Mouse (Mus musculus): ENCODE measurements around the gene Gm20605.
"Not testable (repeated sequence)": the region's sequence is repeated elsewhere in the genome, so short reads cannot be mapped to it uniquely, and the experiment has no call there.

The Gm20605 gene

GRCm38 (mm10) chr5:137613550-137613949, 15.4 kb upstream of the Gm20605 start, which contains the start of gene Pcolce:
TSS of gene Pcolce (minus strand) at chr5:137613784.
- DNase-seq, result peak; percentile 56

- not testable (repeated sequence) for DNase-seq
These were observed 14.1 kb upstream of the Gm20605 start for GRCm38 (mm10) chr5:137614921-137615320.

GRCm38 (mm10) chr5:137615347-137615746, 13.6 kb upstream of the Gm20605 start:
- no peak for DNase-seq

GRCm38 (mm10) chr5:137623937-137624530, 4.9 kb upstream of the Gm20605 start:
- DNase-seq, result no peak

GRCm38 (mm10) chr5:137627991-137628390, 984 bp upstream of the Gm20605 start:
- DNase-seq, result peak; percentile 67

GRCm38 (mm10) chr5:137629306-137629721, 339 bp downstream of the Gm20605 start:
- DNase-seq, result peak; percentile 80

GRCm38 (mm10) chr5:137629906-137630545, 1.1 kb downstream of the Gm20605 start:
- DNase-seq, result peak; percentile 75

GRCm38 (mm10) chr5:137630602-137631001, 1.6 kb downstream of the Gm20605 start:
- peak; percentile 76 for DNase-seq

GRCm38 (mm10) chr5:137631171-137631570, 2.2 kb downstream of the Gm20605 start:
- DNase-seq, result peak; percentile 76

- no peak for DNase-seq
These were observed 2.6 kb downstream of the Gm20605 start for GRCm38 (mm10) chr5:137631591-137631990.

- peak; percentile 83 for DNase-seq
These were observed 4.6 kb downstream of the Gm20605 start for GRCm38 (mm10) chr5:137633397-137634084.

- peak; percentile 58 for DNase-seq
These were observed 10.5 kb downstream of the Gm20605 start for GRCm38 (mm10) chr5:137639472-137639871.

- peak; percentile 46 for DNase-seq
These were observed 12.1 kb downstream of the Gm20605 start, which contains the start of gene Sap25 for GRCm38 (mm10) chr5:137641054-137641453. TSS of gene Sap25 (plus strand) at chr5:137641334.

- DNase-seq, result no peak
These were observed 13.9 kb downstream of the Gm20605 start for GRCm38 (mm10) chr5:137642886-137643285.

- no peak for DNase-seq
These were observed 15.5 kb downstream of the Gm20605 start for GRCm38 (mm10) chr5:137644484-137644883.

- DNase-seq, result peak; percentile 45
These were observed 16.2 kb downstream of the Gm20605 start for GRCm38 (mm10) chr5:137645091-137645651.

GRCm38 (mm10) chr5:137645652-137646091, 16.7 kb downstream of the Gm20605 start, which contains the start of gene Irs3:
TSS of gene Irs3 (minus strand) at chr5:137645714.
- DNase-seq, result peak; percentile 61

- DNase-seq, result no peak
These were observed 19.0 kb downstream of the Gm20605 start for GRCm38 (mm10) chr5:137647827-137648601.

- no peak for DNase-seq
These were observed 20.3 kb downstream of the Gm20605 start for GRCm38 (mm10) chr5:137649251-137649650.

GRCm38 (mm10) chr5:137649669-137650571, 20.9 kb downstream of the Gm20605 start:
- peak; percentile 34 for DNase-seq

GRCm38 (mm10) chr5:137652474-137652873, 23.5 kb downstream of the Gm20605 start:
- DNase-seq, result peak; percentile 89

Data from lung, postnatal 36 days (tissue).